Mouse (Mus musculus): ENCODE data around the gene Eps15l1. TPM values are rescaled to one million over a fixed set of nuclear protein-coding genes. Genes with fewer than 3 reads are reported as not detected.
A peak's percentile ranks its signal among the peaks of the same experiment; 100 is the strongest.

The Eps15l1 gene
- total and polyA plus RNA-seq, 2 experiments from 2014 or later, result 48.8 to 62.9 TPM

DNA sequence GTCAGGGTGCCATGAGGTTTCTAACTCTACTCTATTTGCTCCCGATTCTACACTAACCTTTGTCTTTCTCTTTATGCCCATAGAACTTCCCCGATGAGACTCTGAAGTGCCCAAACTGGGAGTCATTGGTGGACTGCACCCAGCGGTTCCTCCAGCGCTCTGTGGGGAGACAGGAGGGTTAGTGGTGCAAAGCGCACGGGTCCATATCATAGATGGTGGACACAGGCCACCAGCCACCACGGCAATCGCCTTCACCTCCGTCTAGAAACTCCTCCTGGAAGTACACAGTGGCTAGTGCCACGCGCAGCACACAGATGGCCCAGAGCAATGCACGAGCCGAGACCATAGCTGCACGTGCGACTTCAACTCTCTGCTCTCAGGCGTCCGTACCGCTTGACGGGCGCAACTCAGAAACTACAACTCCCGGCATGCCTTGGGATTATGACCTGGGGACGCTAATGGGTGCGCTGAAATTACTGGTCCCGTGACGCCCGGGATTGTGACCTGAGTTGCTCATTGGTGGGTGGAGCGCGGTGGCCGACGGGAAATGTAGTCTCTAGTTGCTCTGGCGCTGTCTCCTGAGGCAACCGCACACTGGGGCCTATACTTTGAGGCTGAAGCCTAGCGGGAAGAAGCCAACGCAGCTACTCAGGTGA is 22.2 kb upstream of the Eps15l1 start, which contains the start of the genes Calr3 and 1700030K09Rik:
Calr3 (minus strand) TSS at position 533 of the 656 bp plus-strand sequence.
1700030K09Rik (plus strand) TSS at position 543 of the 656 bp plus-strand sequence.
- Histone ChIP-seq H3K9me3 (ENCODE audit: low read length) (no peaks in the 10 kb centered on the region), H3K27ac (ENCODE audit: low read depth, low read length) (peak within 1 kb of the TSS; percentile 71), H3K9ac (peak within 1 kb of the TSS; percentile 61), H3K27me3 (ENCODE audit: insufficient read depth, low read length) (no peaks in the 10 kb centered on the region), H3K4me3 (ENCODE audit: low read depth, low read length) (peak within 1 kb of the TSS; percentile 42), H3K36me3 (ENCODE audit: insufficient read depth) (no peaks in the 10 kb centered on the region), H3K4me2 (ENCODE audit: low read depth) (peak within 1 kb of the TSS; percentile 50), H3K4me1 (ENCODE audit: insufficient read depth) (peaks cover 3% of the 10 kb centered on the region; the same call in 1 of the 2 replicates)
- DNase-seq, result peak; percentile 99
- TF ChIP-seq CTCF (IDR thresholded peaks at IDR 0.05; ENCODE audit: low read depth), result no peak
- ATAC-seq, result peak; percentile 99
- 6% methylated on average over 34 of the region's 34 CpGs for WGBS

DNA sequence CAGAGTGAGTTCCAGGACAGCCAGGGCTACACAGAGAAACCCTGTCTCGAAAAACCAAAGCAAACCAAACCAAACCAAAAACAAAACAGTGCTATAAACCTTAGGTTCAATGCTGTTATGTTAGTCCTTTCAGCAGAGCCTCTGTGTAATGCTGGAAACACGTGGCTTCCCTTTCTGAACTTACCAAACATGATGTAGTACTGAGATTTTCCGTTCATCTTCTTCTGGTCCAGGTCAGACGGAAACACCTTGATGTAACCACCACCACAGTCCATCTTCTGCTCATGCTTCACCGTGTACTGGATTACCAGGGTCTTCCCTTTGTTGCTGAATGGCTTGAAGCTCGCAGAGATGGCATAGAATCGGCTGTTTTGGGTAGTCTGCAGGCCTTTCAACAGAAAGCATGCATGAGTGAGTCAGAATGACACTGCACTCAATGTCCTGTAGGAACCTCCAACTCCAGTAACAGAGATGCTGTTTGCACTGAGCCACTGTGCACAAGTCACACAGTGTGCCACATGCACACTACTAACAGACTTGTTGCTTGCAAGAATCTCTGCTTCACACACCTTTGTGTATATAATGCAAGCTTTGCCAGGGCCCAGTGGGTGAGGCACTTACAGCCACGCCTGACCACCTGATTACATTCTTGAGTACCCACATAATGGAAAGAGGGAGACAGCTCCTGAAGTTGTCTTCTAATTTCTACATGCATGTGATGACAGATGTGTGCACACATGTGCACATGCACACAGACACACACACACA is 17.2 kb upstream of the Eps15l1 start:
- Histone ChIP-seq H3K4me3 (ENCODE audit: low read depth, low read length) (no peak overlapping the region), H3K4me2 (ENCODE audit: low read depth) (no peak overlapping the region), H3K9ac (no peak overlapping the region), H3K27me3 (ENCODE audit: insufficient read depth, low read length) (no peaks in the 10 kb centered on the region), H3K9me3 (ENCODE audit: low read length) (no peaks in the 10 kb centered on the region), H3K4me1 (ENCODE audit: insufficient read depth) (0 out of 2 replicates have a peak, but pooled peaks cover 3% of the 10 kb centered on the region), H3K27ac (ENCODE audit: low read depth, low read length) (no peak overlapping the region), H3K36me3 (ENCODE audit: insufficient read depth) (no peaks in the 10 kb centered on the region)
- ATAC-seq (no peak), DNase-seq (no peak)
- TF ChIP-seq CTCF (IDR thresholded peaks at IDR 0.05; ENCODE audit: low read depth), result no peak
- WGBS, result 70% methylated on average over 8 of the region's 8 CpGs

DNA sequence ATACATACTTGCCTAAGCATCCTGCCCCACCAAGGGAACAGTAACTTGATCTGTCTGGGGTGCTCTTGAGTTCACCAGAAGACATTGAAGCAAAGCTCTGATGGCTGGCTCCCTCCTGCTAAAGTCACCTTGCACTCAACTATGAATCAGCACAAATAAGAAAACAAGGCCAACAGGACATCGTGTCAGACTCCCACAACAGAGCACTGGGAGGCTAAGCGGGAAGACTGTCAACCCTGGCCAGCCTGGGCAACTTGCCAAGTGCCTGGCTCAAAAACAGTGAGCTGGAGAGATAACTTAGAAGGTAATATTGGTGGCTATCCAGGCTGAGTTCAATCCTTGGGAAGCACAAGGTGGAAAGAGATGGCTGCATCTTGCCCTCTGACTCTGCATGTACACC is 13.7 kb upstream of the Eps15l1 start:
- TF ChIP-seq CTCF (IDR thresholded peaks at IDR 0.05; ENCODE audit: low read depth), result no peak
- Histone ChIP-seq H3K36me3 (ENCODE audit: insufficient read depth) (no peaks in the 10 kb centered on the region), H3K9me3 (ENCODE audit: low read length) (no peaks in the 10 kb centered on the region), H3K27ac (ENCODE audit: low read depth, low read length) (no peak overlapping the region), H3K27me3 (ENCODE audit: insufficient read depth, low read length) (no peaks in the 10 kb centered on the region), H3K4me1 (ENCODE audit: insufficient read depth) (no peaks in the 10 kb centered on the region), H3K9ac (no peak overlapping the region), H3K4me3 (ENCODE audit: low read depth, low read length) (no peak overlapping the region), H3K4me2 (ENCODE audit: low read depth) (no peak overlapping the region)
- DNase-seq (no peak), ATAC-seq (no peak)
- 19% methylated on average over 2 of the region's 2 CpGs for whole genome bisulfite sequencing

DNA sequence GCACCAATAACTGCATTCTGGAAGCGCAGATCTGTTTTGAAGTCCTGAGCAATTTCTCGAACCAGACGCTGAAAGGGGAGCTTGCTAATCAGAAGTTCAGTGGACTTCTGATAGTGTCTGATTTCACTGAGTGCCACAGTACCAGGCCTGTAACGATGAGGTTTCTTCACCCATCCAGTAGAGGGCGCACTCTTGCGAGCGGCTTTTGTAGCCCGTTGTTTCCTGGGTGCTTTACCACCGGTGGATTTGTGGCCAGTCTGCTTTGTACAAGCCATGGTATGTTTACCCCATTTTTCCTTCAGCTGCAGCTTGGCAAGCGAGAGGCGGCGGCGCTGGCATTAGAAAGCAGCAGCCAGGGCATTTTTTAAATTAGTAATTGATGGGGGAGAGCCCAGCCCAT is 8.4 kb upstream of the Eps15l1 start:
- WGBS, result 53% methylated on average over 13 of the region's 13 CpGs
- ATAC-seq, result no peak
- no peak overlapping the region for H3K4me2 ChIP-seq (ENCODE audit: low read depth)
- no peaks in the 10 kb centered on the region for H3K4me1 ChIP-seq (ENCODE audit: insufficient read depth)
- H3K4me3 ChIP-seq (ENCODE audit: low read depth, low read length), result no peak overlapping the region
- H3K9me3 ChIP-seq (ENCODE audit: low read length), result no peaks in the 10 kb centered on the region
- H3K9ac ChIP-seq, result no peak overlapping the region
- no peaks in the 10 kb centered on the region for H3K36me3 ChIP-seq (ENCODE audit: insufficient read depth)
- no peak for DNase-seq
- H3K27ac ChIP-seq (ENCODE audit: low read depth, low read length), result no peak overlapping the region
- no peaks in the 10 kb centered on the region for H3K27me3 ChIP-seq (ENCODE audit: insufficient read depth, low read length)
- TF ChIP-seq CTCF (IDR thresholded peaks at IDR 0.05; ENCODE audit: low read depth), result peak; percentile 40

DNA sequence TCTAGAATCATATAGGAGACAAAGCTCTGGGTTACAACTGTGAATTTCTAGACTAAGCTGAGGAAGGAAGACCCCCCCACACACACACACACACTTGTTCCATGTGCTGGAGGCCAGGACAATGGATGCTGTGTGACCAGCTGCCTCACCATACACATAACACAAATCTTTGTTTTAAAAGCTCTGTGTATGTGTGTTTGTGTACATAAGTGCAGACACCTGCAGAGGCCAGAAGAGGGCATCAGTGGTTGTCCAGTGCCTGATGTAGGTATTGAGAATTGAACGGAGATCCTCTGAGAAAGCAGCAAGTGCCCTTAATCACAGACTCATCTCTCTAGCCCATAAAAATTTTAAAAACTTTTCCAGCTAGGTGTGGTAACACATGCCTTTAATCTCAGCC is 1.7 kb upstream of the Eps15l1 start:
- H3K4me1 ChIP-seq (ENCODE audit: insufficient read depth), result peaks cover 20% of the 10 kb centered on the region
- no peak overlapping the region for H3K9ac ChIP-seq
- H3K4me3 ChIP-seq (ENCODE audit: low read depth, low read length), result no peak overlapping the region
- H3K36me3 ChIP-seq (ENCODE audit: insufficient read depth), result no peaks in the 10 kb centered on the region
- H3K27me3 ChIP-seq (ENCODE audit: insufficient read depth, low read length), result no peaks in the 10 kb centered on the region
- no peak overlapping the region for H3K27ac ChIP-seq (ENCODE audit: low read depth, low read length)
- 65% methylated on average over 1 of the region's 1 CpGs for WGBS
- peak; percentile 24 for TF ChIP-seq CTCF (IDR thresholded peaks at IDR 0.05; ENCODE audit: low read depth)
- H3K4me2 ChIP-seq (ENCODE audit: low read depth), result no peak overlapping the region
- ATAC-seq (no peak), DNase-seq (no peak)
- no peaks in the 10 kb centered on the region for H3K9me3 ChIP-seq (ENCODE audit: low read length)

DNA sequence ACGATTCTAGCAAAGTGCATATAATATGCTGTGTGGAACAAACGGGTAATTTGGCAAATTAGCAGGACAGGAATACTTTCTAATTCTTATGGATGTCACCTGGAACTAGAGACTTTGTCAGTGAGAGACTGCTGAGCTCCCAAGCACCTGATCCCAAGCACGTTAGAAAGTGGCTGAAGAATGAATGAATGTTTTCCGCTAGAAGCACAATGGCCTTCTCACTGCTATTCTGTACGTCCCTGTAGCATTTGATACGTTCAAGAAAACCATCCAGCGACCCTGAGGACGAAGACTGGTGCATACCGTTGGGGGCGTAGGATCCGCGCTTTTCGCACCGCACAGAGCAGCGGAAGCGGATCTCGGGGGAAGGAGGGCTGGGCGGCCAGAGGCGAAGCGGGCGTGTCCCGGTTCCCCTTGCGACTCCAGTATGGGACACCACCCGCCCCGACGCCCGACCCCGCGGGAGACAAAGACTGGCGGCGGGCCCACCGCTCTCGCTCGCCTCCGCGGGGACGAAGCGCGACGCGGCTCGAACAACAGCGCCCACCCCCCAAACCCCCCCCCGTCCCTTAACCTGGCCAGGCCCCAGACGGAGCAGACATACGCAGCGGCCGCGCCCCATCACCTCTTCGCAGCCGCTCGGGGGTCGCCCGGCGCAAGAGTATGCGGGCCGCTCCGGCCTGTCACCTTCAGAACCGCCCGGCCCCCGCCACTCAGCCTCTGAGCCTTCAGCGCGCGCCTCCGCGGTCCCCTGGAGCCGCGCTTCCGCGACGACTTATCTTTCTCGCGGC is 494 bp downstream of the Eps15l1 start:
- under 1% methylated on average over 73 of the region's 73 CpGs for WGBS
- H3K36me3 ChIP-seq (ENCODE audit: insufficient read depth), result no peaks in the 10 kb centered on the region
- ATAC-seq (peak; percentile 33), DNase-seq (peak; percentile 60)
- peak overlapping the region; percentile 87 for H3K27ac ChIP-seq (ENCODE audit: low read depth, low read length)
- no peaks in the 10 kb centered on the region for H3K9me3 ChIP-seq (ENCODE audit: low read length)
- H3K4me2 ChIP-seq (ENCODE audit: low read depth), result peak overlapping the region; percentile 70
- peak overlapping the region; percentile 87 for H3K4me3 ChIP-seq (ENCODE audit: low read depth, low read length)
- no peaks in the 10 kb centered on the region for H3K27me3 ChIP-seq (ENCODE audit: insufficient read depth, low read length)
- H3K9ac ChIP-seq, result peak overlapping the region; percentile 86
- peaks cover 20% of the 10 kb centered on the region for H3K4me1 ChIP-seq (ENCODE audit: insufficient read depth)
- TF ChIP-seq CTCF (IDR thresholded peaks at IDR 0.05; ENCODE audit: low read depth), result peak; percentile 38
